Mouse (Mus musculus) limb, embryonic 11.5 days (tissue): ENCODE measurements at regions not wholly inside any gene's neighbourhood (a gene's known extent, or its start where the extent isn't known, plus 50 kb on each side); places are given as distances from the start of the nearest gene placed in this dataset.
A peak's percentile ranks its signal among the peaks of the same experiment; 100 is the strongest.
"Not testable (repeated sequence)": the region's sequence is repeated elsewhere in the genome, so short reads cannot be mapped to it uniquely, and the experiment has no call there.

Source experiments
- ATAC-seq: fragments of 200-750 bp; cut with Nextera tagmentation; 2 replicates; pipeline ENCODE4 v1.8.0; 2017; ENCODE audit warnings: low read depth; ENCODE audit not compliant: insufficient number of reproducible peaks, low FRiP score, low TSS enrichment
- DNase-seq: peaks from one replicate; pipeline ENCODE4 v3.0.0-alpha.2; 2015; ENCODE audit warnings: low spot score
- H3K27ac ChIP-seq: fragments of 300-500 bp; sonication (generic); replicated peaks from 2 replicates; pipeline ENCODE4 v1.5.1; 2014; ENCODE audit warnings: low read depth, mild to moderate bottlenecking, low read length
- H3K27me3 ChIP-seq: fragments of 300-500 bp; sonication (generic); 2 replicates; pipeline ENCODE4 v1.6.1; 2014; ENCODE audit warnings: mild to moderate bottlenecking, low read length, mixed read lengths; ENCODE audit not compliant: control insufficient read depth, insufficient read depth
- H3K36me3 ChIP-seq: fragments of 300-500 bp; sonication (generic); 2 replicates; pipeline ENCODE4 v1.6.1; 2014; ENCODE audit warnings: mild to moderate bottlenecking, low read length, moderate library complexity, mixed read lengths; ENCODE audit not compliant: control insufficient read depth, insufficient read depth
- H3K4me1 ChIP-seq: fragments of 300-500 bp; sonication (generic); 2 replicates; pipeline ENCODE4 v1.6.1; 2014; ENCODE audit warnings: low read length, mixed read lengths; ENCODE audit not compliant: control insufficient read depth, insufficient read depth
- H3K4me2 ChIP-seq: fragments of 300-500 bp; sonication (generic); 2 replicates; pipeline ENCODE4 v1.6.1; 2014; ENCODE audit warnings: low read depth, mild to moderate bottlenecking, moderate library complexity; ENCODE audit not compliant: severe bottlenecking
- H3K4me3 ChIP-seq: fragments of 300-500 bp; sonication (generic); 2 replicates; pipeline ENCODE4 v1.5.1; 2014; ENCODE audit warnings: low read depth, low read length
- H3K9ac ChIP-seq: fragments of 300-500 bp; sonication (generic); 2 replicates; pipeline ENCODE4 v1.6.1; 2014; ENCODE audit warnings: mild to moderate bottlenecking, low read length
- H3K9me3 ChIP-seq: fragments of 300-500 bp; sonication (generic); 2 replicates; pipeline ENCODE4 v1.6.1; 2016; ENCODE audit warnings: low read length; ENCODE audit not compliant: control insufficient read depth
- WGBS: fragments of 180-500 bp; shearing (Covaris S2); extraction: QIAGEN DNeasy Blood & Tissue Kit; methylation state at CpG from one replicate; pipeline ENCODE4 v1.1.7; 2014; 5-methylcytosine and 5-hydroxymethylcytosine counted together

- DNase-seq, H3K9me3 ChIP-seq, H3K4me2 ChIP-seq, H3K27ac ChIP-seq, H3K4me3 ChIP-seq, H3K4me1 ChIP-seq, ATAC-seq, H3K36me3 ChIP-seq, H3K9ac ChIP-seq, H3K27me3 ChIP-seq: not testable (repeated sequence)
These were observed 319.3 kb upstream of the Fign start for GRCm38 (mm10) chr2:64417129-64417528.

GRCm38 (mm10) chr2:64413846-64414245 is 316.0 kb upstream of the Fign start:
- Histone ChIP-seq H3K4me3 (no peak overlapping the region), H3K36me3 (no peaks in the 10 kb centered on the region), H3K4me2 (no peak overlapping the region), H3K9ac (no peak overlapping the region), H3K4me1 (no peaks in the 10 kb centered on the region), H3K9me3 (no peaks in the 10 kb centered on the region), H3K27me3 (no peaks in the 10 kb centered on the region), H3K27ac (no peak overlapping the region)
- WGBS: 56% methylated on average over 1 of the region's 1 CpGs
- no peak for ATAC-seq
- DNase-seq: no peak

GRCm38 (mm10) chr2:64413263-64413662 is 315.4 kb upstream of the Fign start:
- H3K36me3 ChIP-seq: no peaks in the 10 kb centered on the region
- no peak for ATAC-seq
- H3K27ac ChIP-seq: no peak overlapping the region
- DNase-seq: no peak
- no peaks in the 10 kb centered on the region for H3K4me1 ChIP-seq
- no peaks in the 10 kb centered on the region for H3K9me3 ChIP-seq
- H3K4me3 ChIP-seq: no peak overlapping the region
- no peak overlapping the region for H3K4me2 ChIP-seq
- no peaks in the 10 kb centered on the region for H3K27me3 ChIP-seq
- H3K9ac ChIP-seq: no peak overlapping the region

GRCm38 (mm10) chr2:64395946-64396345 is 298.1 kb upstream of the Fign start:
- ATAC-seq: no peak
- H3K27ac ChIP-seq: no peak overlapping the region
- no peaks in the 10 kb centered on the region for H3K4me1 ChIP-seq
- H3K9me3 ChIP-seq: no peaks in the 10 kb centered on the region
- H3K9ac ChIP-seq: no peak overlapping the region
- 91% methylated on average over 4 of the region's 4 CpGs for WGBS
- no peak for DNase-seq
- H3K36me3 ChIP-seq: no peaks in the 10 kb centered on the region
- H3K27me3 ChIP-seq: no peaks in the 10 kb centered on the region
- no peak overlapping the region for H3K4me2 ChIP-seq
- H3K4me3 ChIP-seq: no peak overlapping the region

GRCm38 (mm10) chr2:64394619-64395294 is 296.9 kb upstream of the Fign start:
- Histone ChIP-seq H3K4me2 (no peak overlapping the region), H3K9me3 (no peaks in the 10 kb centered on the region), H3K27ac (no peak overlapping the region), H3K27me3 (no peaks in the 10 kb centered on the region), H3K4me3 (no peak overlapping the region), H3K36me3 (no peaks in the 10 kb centered on the region), H3K4me1 (no peaks in the 10 kb centered on the region), H3K9ac (no peak overlapping the region)
- ATAC-seq (peak; percentile 26; the same call in 1 of the 2 replicates), DNase-seq (no peak)
- 66% methylated on average over 11 of the region's 11 CpGs for WGBS

- Histone ChIP-seq H3K4me3 (no peak overlapping the region), H3K4me2 (no peak overlapping the region)
- DNase-seq: no peak
These were observed 296.4 kb upstream of the Fign start for GRCm38 (mm10) chr2:64394199-64394598.

GRCm38 (mm10) chr2:64369791-64370190 is 272.0 kb upstream of the Fign start:
- H3K36me3 ChIP-seq: no peaks in the 10 kb centered on the region
- ATAC-seq (no peak), DNase-seq (no peak)
- H3K27ac ChIP-seq: no peak overlapping the region
- no peaks in the 10 kb centered on the region for H3K27me3 ChIP-seq
- H3K9ac ChIP-seq: no peak overlapping the region
- no peaks in the 10 kb centered on the region for H3K4me1 ChIP-seq
- H3K4me3 ChIP-seq: no peak overlapping the region
- 39% methylated on average over 2 of the region's 2 CpGs for WGBS
- H3K9me3 ChIP-seq: no peaks in the 10 kb centered on the region
- no peak overlapping the region for H3K4me2 ChIP-seq

More at GRCm38 (mm10) chr2:64394199-64394598, 296.4 kb upstream of the Fign start:
- H3K9ac ChIP-seq: no peak overlapping the region
- H3K4me1 ChIP-seq: no peaks in the 10 kb centered on the region
- no peak for ATAC-seq
- no peaks in the 10 kb centered on the region for H3K36me3 ChIP-seq
- no peak overlapping the region for H3K27ac ChIP-seq
- no peaks in the 10 kb centered on the region for H3K27me3 ChIP-seq
- WGBS: 66% methylated on average over 8 of the region's 8 CpGs
- no peaks in the 10 kb centered on the region for H3K9me3 ChIP-seq

GRCm38 (mm10) chr2:64367188-64367587 is 269.4 kb upstream of the Fign start:
- Histone ChIP-seq H3K27ac (no peak overlapping the region), H3K9ac (no peak overlapping the region), H3K27me3 (no peaks in the 10 kb centered on the region), H3K36me3 (no peaks in the 10 kb centered on the region), H3K4me1 (no peaks in the 10 kb centered on the region), H3K9me3 (no peaks in the 10 kb centered on the region), H3K4me2 (no peak overlapping the region), H3K4me3 (no peak overlapping the region)
- DNase-seq (no peak), ATAC-seq (no peak)
- WGBS: 88% methylated on average over 7 of the region's 7 CpGs

GRCm38 (mm10) chr2:64366528-64366927 is 268.7 kb upstream of the Fign start:
- Histone ChIP-seq H3K4me2 (no peak overlapping the region), H3K27ac (no peak overlapping the region), H3K9ac (no peak overlapping the region), H3K4me1 (no peaks in the 10 kb centered on the region), H3K4me3 (no peak overlapping the region), H3K9me3 (no peaks in the 10 kb centered on the region), H3K36me3 (no peaks in the 10 kb centered on the region), H3K27me3 (no peaks in the 10 kb centered on the region)
- ATAC-seq: no peak
- 89% methylated on average over 5 of the region's 5 CpGs for WGBS
- no peak for DNase-seq
